Mouse (Mus musculus) c-Kit-negative CD71-positive TER-119-positive erythroid progenitor cells, embryonic 14.5 days (primary cell): ENCODE data around the gene Snx30.

ENCODE experiments used
- DNase-seq: peaks from one replicate; pipeline ENCODE4 v3.0.0-alpha.2; 2013; ENCODE audit warnings: low read depth, low spot score

The Snx30 gene

GRCm38 (mm10) chr4:59794116-59794515 lies 11.5 kb upstream of the Snx30 start:
- DNase-seq = no peak

- DNase-seq = no peak
These were observed 9.7 kb upstream of the Snx30 start for GRCm38 (mm10) chr4:59795788-59796455.

- DNase-seq = no peak
These were observed 5.5 kb upstream of the Snx30 start for GRCm38 (mm10) chr4:59800181-59800580.

GRCm38 (mm10) chr4:59801489-59801888 lies 4.2 kb upstream of the Snx30 start, which contains the start of gene Inip:
Gene Inip, minus strand, starts transcription at chr4:59801589.
- DNase-seq = no peak

- DNase-seq = no peak
These were observed 3.5 kb upstream of the Snx30 start for GRCm38 (mm10) chr4:59802107-59802506.

- DNase-seq = no peak
These were observed 2.8 kb upstream of the Snx30 start for GRCm38 (mm10) chr4:59802792-59803191.

- no peak for DNase-seq
These were observed 2.3 kb upstream of the Snx30 start for GRCm38 (mm10) chr4:59803358-59803757.

GRCm38 (mm10) chr4:59804754-59805153 lies 886 bp upstream of the Snx30 start:
- no peak for DNase-seq

- DNase-seq = no peak
These were observed 583 bp downstream of the Snx30 start for GRCm38 (mm10) chr4:59805968-59806878.

- DNase-seq = no peak
These were observed 1.2 kb downstream of the Snx30 start for GRCm38 (mm10) chr4:59806879-59807195.

- no peak for DNase-seq
These were observed 1.9 kb downstream of the Snx30 start for GRCm38 (mm10) chr4:59807521-59807920.

GRCm38 (mm10) chr4:59808396-59808795 lies 2.8 kb downstream of the Snx30 start:
- no peak for DNase-seq

GRCm38 (mm10) chr4:59814094-59814493 lies 8.5 kb downstream of the Snx30 start:
- DNase-seq = no peak

- no peak for DNase-seq
These were observed 9.6 kb downstream of the Snx30 start for GRCm38 (mm10) chr4:59815121-59815810.

GRCm38 (mm10) chr4:59816016-59816415 lies 10.4 kb downstream of the Snx30 start:
- DNase-seq = no peak

- no peak for DNase-seq
These were observed 10.8 kb downstream of the Snx30 start for GRCm38 (mm10) chr4:59816477-59816876.

GRCm38 (mm10) chr4:59817790-59818189 lies 12.2 kb downstream of the Snx30 start:
- no peak for DNase-seq

- no peak for DNase-seq
These were observed 12.9 kb downstream of the Snx30 start for GRCm38 (mm10) chr4:59818498-59818897.

- DNase-seq = no peak
These were observed 13.4 kb downstream of the Snx30 start for GRCm38 (mm10) chr4:59819054-59819472.

GRCm38 (mm10) chr4:59819477-59820022 lies 13.9 kb downstream of the Snx30 start:
- no peak for DNase-seq

GRCm38 (mm10) chr4:59821516-59821915 lies 15.9 kb downstream of the Snx30 start:
- DNase-seq = no peak

GRCm38 (mm10) chr4:59822119-59822518 lies 16.5 kb downstream of the Snx30 start:
- DNase-seq = no peak
